Mouse (Mus musculus) lung, adult 2 months (tissue): Measurements from ENCODE around the gene Rora. TPM values are rescaled to one million over a fixed set of nuclear protein-coding genes. Genes with fewer than 3 reads are reported as not detected.

ENCODE experiments used
- DNase-seq: peaks from one replicate; pipeline ENCODE4 v3.0.0; 2022
- H3K4me1 ChIP-seq: fragments of 200-500 bp; 2 replicates; pipeline ENCODE4 v1.6.1; 2011; ENCODE audit warnings: low read length; ENCODE audit not compliant: control insufficient read depth, insufficient read depth
- H3K4me3 ChIP-seq: fragments of 200-500 bp; replicated peaks from 2 replicates; pipeline ENCODE3; 2011; ENCODE audit warnings: low read depth, mild to moderate bottlenecking, control low read depth, low read length; ENCODE audit errors: extremely low read depth
- CTCF ChIP-seq: fragments of 200-500 bp; IDR thresholded peaks from 2 replicates; pipeline ENCODE4 v1.5.1; 2011; ENCODE audit warnings: mild to moderate bottlenecking, low read length, control low read depth; ENCODE audit not compliant: insufficient read depth
- POLR2A ChIP-seq: fragments of 200-500 bp; IDR thresholded peaks from 2 replicates; pipeline ENCODE4 v1.6.1; 2011; ENCODE audit warnings: low read depth, mild to moderate bottlenecking, control low read depth, low read length, borderline replicate concordance; ENCODE audit errors: extremely low read depth
- WGBS: fragments of 180-500 bp; shearing (Covaris S2); methylation state at CpG from one replicate; pipeline ENCODE4 v1.1.7; 2018; 5-methylcytosine and 5-hydroxymethylcytosine counted together
- polyA plus RNA-seq: library from polyadenylated mRNA; depleted of rRNA; stranded (reverse); fragments of >200 nt; gene quantifications from 2 replicates; pipeline ENCODE4 v1.2.3, GENCODE M21; 2012

Rora gene
- polyA plus RNA-seq, 1 experiment: 17.8 TPM

DNA sequence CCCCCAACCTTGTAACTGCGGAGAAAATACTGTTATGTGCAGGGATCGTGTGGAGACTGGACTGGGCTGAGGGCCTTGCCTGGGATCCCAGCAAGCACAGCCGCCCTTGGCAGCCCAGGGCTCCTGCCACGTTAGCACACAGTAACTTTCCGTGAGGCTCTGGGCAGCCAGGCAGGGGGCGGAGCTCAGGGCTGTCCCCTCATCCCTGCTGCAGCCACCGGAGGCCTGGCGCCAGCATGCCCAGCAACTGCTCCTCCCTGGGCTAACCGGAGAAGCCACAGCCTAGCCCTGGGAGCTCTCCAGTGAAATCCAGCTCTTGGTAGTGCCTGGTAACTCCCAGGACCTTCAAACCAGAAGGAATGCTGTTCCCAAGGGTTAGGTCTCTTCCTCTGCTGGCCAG is 605.8 kb downstream of the Rora start:
- Histone ChIP-seq H3K4me3 (no peak overlapping the region), H3K4me1 (peaks cover 4% of the 10 kb centered on the region)
- 17% methylated on average over 9 of the region's 9 CpGs for WGBS
- TF ChIP-seq POLR2A (no peak), CTCF (no peak)
- DNase-seq: peak; percentile 40

DNA sequence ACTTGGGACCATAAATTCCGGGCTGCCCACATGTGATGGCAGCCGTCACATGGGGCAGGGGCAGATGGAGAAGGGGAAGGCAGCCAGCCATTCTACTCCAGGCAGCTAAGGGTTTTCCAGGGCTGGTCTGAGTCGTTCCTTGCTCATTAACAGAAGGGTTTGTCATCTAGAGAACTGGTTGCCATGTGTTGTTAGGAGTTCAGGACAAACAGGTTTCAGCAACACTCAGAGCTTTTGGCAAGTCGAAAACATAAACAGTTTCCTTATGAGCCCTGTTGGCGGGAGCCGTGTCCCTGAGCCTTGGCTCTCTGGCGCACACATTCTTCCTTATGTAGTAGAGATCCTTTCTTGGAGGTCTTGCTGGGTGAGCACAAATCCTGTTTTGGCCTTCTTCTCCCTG is 611.6 kb downstream of the Rora start:
- H3K4me3 ChIP-seq: no peak overlapping the region
- no peak for TF ChIP-seq CTCF
- no peak for TF ChIP-seq POLR2A
- no peaks in the 10 kb centered on the region; the same call in 1 of the 2 replicates for H3K4me1 ChIP-seq
- 62% methylated on average over 7 of the region's 7 CpGs for WGBS
- DNase-seq: no peak

DNA sequence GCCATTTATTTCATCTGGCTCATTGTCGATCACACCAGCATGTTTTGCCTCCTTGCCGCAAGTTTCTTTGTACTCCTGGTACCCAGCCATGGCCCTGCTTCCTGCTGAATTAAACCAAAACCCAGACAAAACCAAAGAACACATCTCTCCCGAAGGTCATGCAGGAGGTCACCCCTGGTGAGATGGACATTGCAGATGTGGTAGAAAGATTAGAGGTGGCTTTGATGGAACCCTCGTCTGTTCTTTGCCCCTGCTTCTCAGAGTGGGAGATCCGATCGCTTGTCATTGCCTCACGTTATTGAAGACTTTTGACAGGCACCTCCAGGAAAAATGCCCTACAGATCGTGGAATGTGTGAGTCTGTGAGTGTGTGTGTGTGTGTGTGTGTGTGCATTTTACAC is 616.8 kb downstream of the Rora start:
- no peak overlapping the region for H3K4me3 ChIP-seq
- 79% methylated on average over 8 of the region's 8 CpGs for WGBS
- TF ChIP-seq POLR2A: no peak
- no peak for TF ChIP-seq CTCF
- no peaks in the 10 kb centered on the region; the same call in 1 of the 2 replicates for H3K4me1 ChIP-seq
- no peak for DNase-seq

DNA sequence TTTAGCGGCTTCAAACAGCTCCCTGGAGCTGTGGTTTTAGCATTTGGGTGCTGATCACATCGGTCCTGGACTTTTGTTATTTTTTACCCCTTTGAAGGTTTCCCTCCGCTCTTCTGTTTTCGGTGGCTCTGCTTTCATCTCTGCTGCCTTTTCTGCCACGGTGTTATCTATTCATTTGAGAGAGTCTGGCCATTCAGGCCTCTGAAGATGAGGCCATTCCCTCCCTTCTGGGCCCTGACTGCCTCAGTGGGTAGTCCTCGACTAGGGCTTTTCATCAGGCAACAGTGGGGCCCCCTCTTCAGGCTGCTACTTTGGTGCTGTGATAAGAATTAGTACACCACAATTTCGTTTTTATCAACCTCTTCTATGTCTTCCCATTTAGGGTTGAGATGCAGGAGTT is 617.3 kb downstream of the Rora start:
- H3K4me1 ChIP-seq: no peaks in the 10 kb centered on the region
- no peak for DNase-seq
- no peak overlapping the region for H3K4me3 ChIP-seq
- WGBS: 57% methylated on average over 7 of the region's 7 CpGs
- TF ChIP-seq POLR2A (no peak), CTCF (no peak)

DNA sequence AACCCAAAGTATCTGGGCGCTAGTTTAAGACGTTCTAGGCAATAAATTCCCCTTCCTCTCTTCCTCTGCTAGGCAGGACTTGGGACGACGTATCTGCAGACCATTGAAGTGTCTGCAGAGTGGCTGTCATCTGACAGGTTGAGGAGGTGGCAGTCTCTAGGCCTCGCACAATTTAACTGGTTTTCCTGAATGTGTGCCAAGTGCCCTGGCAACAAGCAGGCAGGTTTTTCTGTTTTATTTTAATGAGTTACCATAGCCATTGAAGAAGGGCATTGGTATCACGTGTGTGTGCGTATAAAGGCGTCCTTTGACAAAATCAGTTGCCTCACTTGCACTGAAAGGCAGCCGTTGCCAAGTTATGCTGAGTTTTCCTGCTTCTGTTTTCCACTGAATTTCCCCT is 619.3 kb downstream of the Rora start:
- WGBS: 57% methylated on average over 9 of the region's 9 CpGs
- no peak overlapping the region for H3K4me3 ChIP-seq
- DNase-seq: no peak
- TF ChIP-seq POLR2A (no peak), CTCF (no peak)
- no peaks in the 10 kb centered on the region for H3K4me1 ChIP-seq

DNA sequence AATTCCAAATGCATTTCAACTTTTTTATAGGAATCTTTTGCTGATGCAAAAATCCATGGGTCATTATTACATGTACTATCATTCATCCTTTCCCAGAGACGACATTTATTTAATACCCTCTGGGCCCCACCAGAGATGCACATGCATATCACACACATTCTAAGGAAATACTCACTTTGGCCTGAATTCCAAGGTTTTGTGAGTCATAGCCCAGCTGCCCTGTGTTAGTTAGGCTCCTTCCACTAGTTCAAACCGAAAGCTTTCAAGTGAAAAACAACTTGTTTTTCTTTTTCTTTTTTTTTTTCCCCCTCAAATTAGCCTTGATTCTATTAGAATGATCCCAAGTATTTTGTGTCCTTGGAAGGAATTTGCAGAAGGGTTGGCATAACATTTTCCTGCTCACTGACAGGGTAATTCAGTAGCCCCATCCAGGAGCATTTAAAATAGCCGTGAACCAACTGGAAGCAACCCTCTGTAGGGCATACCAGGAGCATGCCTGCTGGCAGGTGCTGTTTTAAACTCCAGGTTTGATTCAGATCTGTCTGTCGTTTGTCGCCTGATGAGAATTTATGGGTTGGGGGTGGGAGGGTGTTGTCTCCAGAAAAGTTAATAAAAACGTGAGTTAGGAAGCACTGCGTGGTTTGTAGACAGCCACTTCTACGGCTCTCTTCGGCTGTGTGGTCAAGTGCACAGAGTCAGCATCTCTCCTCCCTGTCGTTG is 621.3 kb downstream of the Rora start:
- no peak for TF ChIP-seq POLR2A
- no peak for TF ChIP-seq CTCF
- no peak for DNase-seq
- H3K4me3 ChIP-seq: no peak overlapping the region
- no peaks in the 10 kb centered on the region for H3K4me1 ChIP-seq
- WGBS: 74% methylated on average over 10 of the region's 10 CpGs

DNA sequence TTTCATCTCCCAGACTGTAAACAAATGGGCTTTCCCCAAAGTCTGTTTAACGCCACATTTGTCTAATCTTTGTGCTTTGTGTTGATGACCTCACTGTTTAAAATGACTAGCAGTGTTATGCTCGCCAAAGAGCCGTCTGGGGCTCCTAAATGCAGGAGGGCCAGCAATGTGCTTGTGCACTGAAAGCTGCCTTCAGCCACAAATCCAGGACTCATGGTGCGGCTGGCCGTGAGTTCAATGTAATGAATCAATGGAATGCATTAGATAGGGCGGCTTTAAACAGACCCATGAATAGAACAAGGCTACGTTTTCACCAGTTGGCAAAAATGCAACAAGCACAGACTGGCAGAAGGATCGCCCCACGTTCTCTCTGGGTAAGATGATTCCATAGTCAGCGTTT is 623.7 kb downstream of the Rora start:
- no peak overlapping the region for H3K4me3 ChIP-seq
- WGBS: 64% methylated on average over 10 of the region's 10 CpGs
- no peak for DNase-seq
- no peak for TF ChIP-seq POLR2A
- no peak for TF ChIP-seq CTCF
- H3K4me1 ChIP-seq: no peaks in the 10 kb centered on the region

DNA sequence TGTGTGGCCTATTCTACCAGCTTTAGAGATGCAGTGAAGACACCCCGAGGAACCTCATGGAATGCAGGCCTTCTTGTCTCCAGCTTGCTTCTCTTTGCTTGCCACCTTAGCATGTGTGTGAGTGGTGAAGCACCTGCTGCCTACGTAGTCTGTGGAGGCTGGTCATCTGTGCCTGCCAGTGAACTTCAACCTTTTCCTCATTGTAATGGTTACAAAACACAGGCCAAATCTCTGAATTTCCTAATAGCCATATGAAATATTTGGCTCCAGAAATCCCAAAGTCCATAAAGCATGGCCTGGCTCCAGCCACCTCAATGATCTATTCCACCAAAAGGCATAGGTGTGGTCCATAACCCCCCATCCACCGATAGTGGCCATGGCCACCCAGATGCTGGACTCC is 631.4 kb downstream of the Rora start:
- WGBS: 91% methylated on average over 3 of the region's 3 CpGs
- H3K4me3 ChIP-seq: no peak overlapping the region
- peaks cover 2% of the 10 kb centered on the region; the same call in 1 of the 2 replicates for H3K4me1 ChIP-seq
- DNase-seq: no peak
- TF ChIP-seq CTCF: no peak
- no peak for TF ChIP-seq POLR2A

DNA sequence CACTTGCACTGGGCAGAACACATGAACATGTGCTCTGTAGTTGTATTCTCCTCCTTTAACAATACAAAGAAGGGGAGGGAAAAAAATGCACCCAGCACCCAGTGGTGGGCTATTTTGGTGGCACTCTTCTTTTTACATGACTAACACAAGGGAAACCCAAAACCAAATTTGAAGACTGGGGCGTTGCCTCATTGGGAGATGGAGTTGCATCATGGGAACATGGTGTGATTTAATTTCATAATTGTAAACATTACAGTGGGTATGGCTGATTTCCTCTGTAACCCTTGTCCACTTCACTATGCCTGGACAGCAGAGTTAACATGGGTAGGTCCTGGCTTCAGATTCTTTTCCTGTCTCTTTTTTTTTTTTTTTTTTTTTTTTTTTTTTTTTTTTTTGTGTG is 634.5 kb downstream of the Rora start:
- no peak overlapping the region for H3K4me3 ChIP-seq
- TF ChIP-seq CTCF: no peak
- no peak for TF ChIP-seq POLR2A
- H3K4me1 ChIP-seq: peaks cover 5% of the 10 kb centered on the region; the same call in 1 of the 2 replicates
- WGBS: 52% methylated on average over 1 of the region's 1 CpGs
- DNase-seq: no peak

DNA sequence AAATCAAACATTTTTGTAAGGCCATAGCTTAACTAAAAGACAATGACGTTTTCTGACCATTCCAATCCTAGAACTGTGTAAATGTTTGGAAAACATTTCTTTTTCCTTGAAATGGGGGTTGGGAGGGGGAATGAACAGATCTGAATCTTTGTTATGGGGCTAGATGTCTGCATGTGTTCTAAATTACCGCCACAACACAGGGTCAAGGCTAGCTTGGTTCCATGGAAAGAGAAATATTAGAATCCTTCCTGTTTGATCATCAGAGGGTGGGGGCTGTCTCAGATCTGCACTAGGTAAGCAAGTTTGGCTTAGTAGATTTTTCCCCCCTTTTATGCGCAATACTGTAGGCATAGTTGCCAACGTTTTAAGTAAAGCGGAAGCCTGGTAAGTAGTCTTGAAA is 635.0 kb downstream of the Rora start:
- TF ChIP-seq CTCF: no peak
- TF ChIP-seq POLR2A: no peak
- no peak for DNase-seq
- peaks cover 5% of the 10 kb centered on the region; the same call in 1 of the 2 replicates for H3K4me1 ChIP-seq
- H3K4me3 ChIP-seq: no peak overlapping the region
- 55% methylated on average over 5 of the region's 5 CpGs for WGBS
